Mouse (Mus musculus) brain, embryonic 14.5 days (tissue): ENCODE results near the gene Dennd6a.
"Not testable (repeated sequence)": the region's sequence is repeated elsewhere in the genome, so short reads cannot be mapped to it uniquely, and the experiment has no call there.

Source experiments
- CTCF ChIP-seq: fragments of 200-500 bp; IDR thresholded peaks from 2 replicates; pipeline ENCODE4 v1.5.1; 2012; ENCODE audit warnings: inconsistent platforms, mild to moderate bottlenecking, moderate library complexity, borderline replicate concordance; ENCODE audit not compliant: insufficient read depth, insufficient read length; ENCODE audit errors: extremely low read depth
- POLR2A ChIP-seq: fragments of 200-500 bp; IDR thresholded peaks from 2 replicates; pipeline ENCODE4 v1.6.1; 2012; ENCODE audit warnings: mild to moderate bottlenecking, inconsistent platforms, borderline replicate concordance; ENCODE audit not compliant: poor library complexity, insufficient read depth, insufficient read length, severe bottlenecking; ENCODE audit errors: extremely low read depth

GRCm38 (mm10) chr14:26674476-26675169 is 101.0 kb downstream of the Dennd6a start:
- not testable (repeated sequence) for TF ChIP-seq CTCF, POLR2A
